Comparison of ENCODE assay signal across 14 mouse cellular contexts in the genomic region with DNA sequence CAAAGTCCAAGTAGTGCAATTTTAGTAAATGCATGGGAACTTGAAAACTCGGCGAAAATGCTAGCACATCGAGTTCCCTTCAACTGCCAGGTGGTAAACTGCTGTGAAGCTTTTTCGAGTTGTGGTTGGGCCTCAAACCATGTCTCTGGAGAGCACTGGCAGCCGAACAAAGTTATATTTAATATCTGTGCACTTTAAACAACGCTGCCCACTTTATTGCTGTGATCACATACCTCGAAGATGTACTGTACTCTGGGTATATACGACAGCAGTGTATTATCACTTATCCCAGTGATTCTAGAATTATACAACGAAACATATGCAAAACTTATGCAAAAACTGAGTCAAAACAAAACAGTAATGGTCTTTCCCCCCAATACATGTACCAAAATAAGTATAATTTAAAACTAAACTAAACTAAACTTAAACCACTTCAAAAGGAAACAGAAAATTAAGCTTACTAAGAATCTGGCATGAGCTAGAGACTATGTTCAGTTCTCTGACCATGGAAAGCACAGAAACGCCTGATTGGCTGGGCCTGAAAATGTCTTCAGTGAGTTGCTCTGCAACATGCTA. TPM values are rescaled to one million over a fixed set of nuclear protein-coding genes. Genes with fewer than 3 reads are reported as not detected.
DNase-seq lines count a peak whose midpoint lies in the region; ATAC-seq and TF ChIP-seq lines count a peak whose summit lies in the region.
"Had no signal": no experiment of that assay in that cellular context is flagged by ENCODE, and none has a peak within 500 bp of the region (broad histone marks: within the 10 kb centered on the region; RNA-seq: fewer than 3 reads in every experiment).

No protein-coding gene starts in this region.

- peak overlapping the region; percentile 52; the same call in 1 of the 2 replicates for H3K27ac ChIP-seq in heart, postnatal 0 days (ENCODE audit: low read depth)
- peak overlapping the region; percentile 13; the same call in 1 of the 2 replicates for H3K27ac ChIP-seq in liver, postnatal 0 days (ENCODE audit: low read depth)
- H3K27ac ChIP-seq in midbrain, embryonic 14.5 days (replicated peaks; ENCODE audit: low read depth, low read length), result no peak overlapping the region
- H3K27ac ChIP-seq: stomach, embryonic 15.5 days had no signal

- DNase-seq in heart, postnatal 0 days (ENCODE audit: low spot score), result no peak
- DNase-seq in heart, adult 9 months (ENCODE audit: low spot score in 2 of 2), result no peak
- DNase-seq in A20 (ENCODE audit: low read depth, low spot score) (peak; percentile 75), adipocyte (ENCODE audit: low spot score) (no peak)
- DNase-seq in liver, postnatal 0 days, result no peak
- DNase-seq in midbrain, embryonic 14.5 days, result no peak
- no peak for DNase-seq in testis, postnatal 10 days (ENCODE audit: low spot score)
- DNase-seq: adrenal gland, adult 2 months; cerebellum, adult 11 months; heart, postnatal 4 days; kidney, adult 11 months had no signal

- no peak overlapping the region for H3K4me3 ChIP-seq in heart, postnatal 0 days (ENCODE audit: low read depth, low read length)
- H3K4me3 ChIP-seq in liver, postnatal 0 days (ENCODE audit: low read depth, low read length), result no peak overlapping the region
- no peak overlapping the region for H3K4me3 ChIP-seq in midbrain, embryonic 14.5 days (replicated peaks; ENCODE audit: low read depth, low read length)
- H3K4me3 ChIP-seq: stomach, embryonic 15.5 days had no signal

- H3K27me3 ChIP-seq in heart, postnatal 0 days (ENCODE audit: control insufficient read depth, insufficient read depth, low read length), result no peaks in the 10 kb centered on the region
- H3K27me3 ChIP-seq in liver, postnatal 0 days (ENCODE audit: insufficient read depth, low read length), result no peaks in the 10 kb centered on the region
- H3K27me3 ChIP-seq in midbrain, embryonic 14.5 days (ENCODE audit: control insufficient read depth, insufficient read depth, low read length), result no peaks in the 10 kb centered on the region
- H3K27me3 ChIP-seq: stomach, embryonic 15.5 days had no signal

- H3K4me1 ChIP-seq in heart, postnatal 0 days (ENCODE audit: control insufficient read depth, insufficient read depth), result peaks cover 19% of the 10 kb centered on the region
- H3K4me1 ChIP-seq in liver, postnatal 0 days (ENCODE audit: insufficient read depth), result peaks cover 6% of the 10 kb centered on the region; the same call in 1 of the 2 replicates
- no peaks in the 10 kb centered on the region for H3K4me1 ChIP-seq in midbrain, embryonic 14.5 days (ENCODE audit: control insufficient read depth, insufficient read depth, low read length)
- H3K4me1 ChIP-seq: stomach, embryonic 15.5 days had no signal

- TF ChIP-seq EP300 in heart, postnatal 0 days (IDR thresholded peaks at IDR 0.05; ENCODE audit: low read depth), result no peak
- TF ChIP-seq EP300 in liver, postnatal 0 days (IDR thresholded peaks at IDR 0.05; ENCODE audit: low read depth), result 0 out of 2 replicates have a peak, but pooled peaks have one; percentile 60

- H3K9ac ChIP-seq in heart, postnatal 0 days (replicated peaks; ENCODE audit: low read depth, low read length), result no peak overlapping the region
- no peak overlapping the region for H3K9ac ChIP-seq in liver, postnatal 0 days (replicated peaks)
- no peak overlapping the region for H3K9ac ChIP-seq in midbrain, embryonic 14.5 days (replicated peaks; ENCODE audit: low read length)
- H3K9ac ChIP-seq: stomach, embryonic 15.5 days had no signal

- no peaks in the 10 kb centered on the region for H3K9me3 ChIP-seq in heart, postnatal 0 days (replicated peaks; ENCODE audit: control insufficient read depth, low read length)
- no peaks in the 10 kb centered on the region for H3K9me3 ChIP-seq in liver, postnatal 0 days (ENCODE audit: low read length)
- no peaks in the 10 kb centered on the region for H3K9me3 ChIP-seq in midbrain, embryonic 14.5 days (ENCODE audit: control insufficient read depth, low read length)
- H3K9me3 ChIP-seq: G1E; stomach, embryonic 15.5 days had no signal

- no peak for ATAC-seq in heart, postnatal 0 days (ENCODE audit: insufficient read depth, low read depth)
- ATAC-seq in CD4-positive, CD25-positive, alpha-beta regulatory T cell, adult 4 months, result peak; percentile 56
- peak; percentile 41; the same call in 1 of the 2 replicates for ATAC-seq in liver, postnatal 0 days
- no peak for ATAC-seq in midbrain, embryonic 14.5 days (ENCODE audit: low FRiP score, low TSS enrichment)

- no peaks in the 10 kb centered on the region for H3K36me3 ChIP-seq in heart, postnatal 0 days (replicated peaks; ENCODE audit: control insufficient read depth, insufficient read depth, low read length)
- H3K36me3 ChIP-seq in liver, postnatal 0 days (replicated peaks; ENCODE audit: insufficient read depth, low read length), result no peaks in the 10 kb centered on the region
- H3K36me3 ChIP-seq in midbrain, embryonic 14.5 days (ENCODE audit: control insufficient read depth, insufficient read depth, low read length), result no peaks in the 10 kb centered on the region
- H3K36me3 ChIP-seq: stomach, embryonic 15.5 days had no signal

- H3K4me2 ChIP-seq in heart, postnatal 0 days (ENCODE audit: low read depth, low read length), result peak overlapping the region; percentile 31; the same call in 1 of the 2 replicates
- peak overlapping the region; percentile 33; the same call in 1 of the 2 replicates for H3K4me2 ChIP-seq in liver, postnatal 0 days (ENCODE audit: low read depth, low read length)
- H3K4me2 ChIP-seq in midbrain, embryonic 14.5 days (ENCODE audit: low read length), result no peak overlapping the region
- H3K4me2 ChIP-seq: stomach, embryonic 15.5 days had no signal

- no peak for TF ChIP-seq CTCF in heart, postnatal 0 days (IDR thresholded peaks at IDR 0.05; ENCODE audit: low read depth)
- TF ChIP-seq CTCF in liver, postnatal 0 days (IDR thresholded peaks at IDR 0.05; ENCODE audit: low read depth), result no peak

- 27% methylated on average over 10 of the region's 10 CpGs for WGBS in heart, postnatal 0 days
- WGBS in liver, postnatal 0 days (ENCODE audit: insufficient replicate concordance), result 35% methylated on average over 10 of the region's 10 CpGs
- 89% methylated on average over 10 of the region's 10 CpGs for WGBS in midbrain, embryonic 14.5 days

RNA-seq across cellular contexts. Expression of a gene that starts 15.6 kb away (rescaled TPM):
- 5.0 and 11.6 TPM in 2 replicates for total RNA-seq in heart, postnatal 0 days (2014; rRNA removed; ENCODE audit: low replicate concordance)
- 2.8 and 3.0 TPM in 2 replicates for polyA plus RNA-seq in heart, postnatal 0 days (2015; fragmentation: Nextera tagmentation; extraction: Ambion mirVana)
- polyA plus RNA-seq in CD4-positive, CD25-positive, alpha-beta regulatory T cell, adult 4 months (2017; shearing (Covaris generic)), result 1 to 10 TPM; 3.2 to 6.2 TPM
- 1.3 and 1.6 TPM in 2 replicates for polyA plus RNA-seq in liver, postnatal 0 days (2015; fragmentation: Nextera tagmentation; extraction: Ambion mirVana)
- polyA plus RNA-seq in midbrain, embryonic 14.5 days (2014; fragmentation: Nextera tagmentation; extraction: Ambion mirVana), result 7.0 and 7.9 TPM in 2 replicates

Comparison
In these comparisons a context has a peak if more than half of its experiments do, and no peak if none do; other contexts are left out.
1. ATAC-seq: peak in CD4-positive, CD25-positive, alpha-beta regulatory T cell, adult 4 months (single experiment) and liver, postnatal 0 days (single experiment); none in heart, postnatal 0 days (single experiment) and midbrain, embryonic 14.5 days (single experiment).